In genomic region chr14:30360004-30360403, GRCm38 (mm10) we compare ENCODE assay signal across 29 mouse cellular contexts.
DNase-seq lines count a peak whose midpoint lies in the region; ATAC-seq and TF ChIP-seq lines count a peak whose summit lies in the region.
"Had no signal": no experiment of that assay in that cellular context is flagged by ENCODE, and none has a peak within 500 bp of the region (broad histone marks: within the 10 kb centered on the region; RNA-seq: fewer than 3 reads in every experiment).

No protein-coding gene starts in this region.

- TF ChIP-seq EP300 in liver, postnatal 0 days (IDR thresholded peaks at IDR 0.05; ENCODE audit: low read depth): no peak
- no peak for TF ChIP-seq EP300 in stomach, postnatal 0 days (optimal IDR thresholded peaks at IDR 0.05)

- no peak overlapping the region for H3K4me2 ChIP-seq in hindbrain, postnatal 0 days (ENCODE audit: low read depth, low read length)
- no peak overlapping the region for H3K4me2 ChIP-seq in hindbrain, embryonic 13.5 days
- H3K4me2 ChIP-seq in liver, postnatal 0 days (ENCODE audit: low read depth, low read length): no peak overlapping the region
- H3K4me2 ChIP-seq in liver, embryonic 12.5 days: no peak overlapping the region
- no peak overlapping the region for H3K4me2 ChIP-seq in midbrain, postnatal 0 days (ENCODE audit: low read depth, low read length, poor library complexity, severe bottlenecking)
- H3K4me2 ChIP-seq in midbrain, embryonic 14.5 days (ENCODE audit: low read length): no peak overlapping the region
- H3K4me2 ChIP-seq in stomach, postnatal 0 days (replicated peaks; ENCODE audit: low read depth): no peak overlapping the region
- H3K4me2 ChIP-seq: forebrain, embryonic 13.5 days; heart, embryonic 11.5 days; hindbrain, embryonic 12.5 days; limb, embryonic 15.5 days; midbrain, embryonic 12.5 days had no signal

- H3K9ac ChIP-seq in hindbrain, postnatal 0 days (replicated peaks; ENCODE audit: low read length): no peak overlapping the region
- no peak overlapping the region for H3K9ac ChIP-seq in hindbrain, embryonic 13.5 days
- no peak overlapping the region for H3K9ac ChIP-seq in liver, postnatal 0 days (replicated peaks)
- H3K9ac ChIP-seq in liver, embryonic 12.5 days: no peak overlapping the region
- H3K9ac ChIP-seq in midbrain, postnatal 0 days (replicated peaks; ENCODE audit: low read length, poor library complexity, severe bottlenecking): no peak overlapping the region
- no peak overlapping the region for H3K9ac ChIP-seq in midbrain, embryonic 14.5 days (replicated peaks; ENCODE audit: low read length)
- H3K9ac ChIP-seq in stomach, postnatal 0 days (ENCODE audit: low read length): no peak overlapping the region
- H3K9ac ChIP-seq: forebrain, embryonic 13.5 days; hindbrain, embryonic 12.5 days; limb, embryonic 15.5 days; liver, embryonic 14.5 days; midbrain, embryonic 12.5 days; stomach, embryonic 15.5 days had no signal

- no peaks in the 10 kb centered on the region for H3K9me3 ChIP-seq in hindbrain, postnatal 0 days (ENCODE audit: low read length)
- H3K9me3 ChIP-seq in hindbrain, embryonic 13.5 days: no peaks in the 10 kb centered on the region
- no peaks in the 10 kb centered on the region for H3K9me3 ChIP-seq in liver, postnatal 0 days (ENCODE audit: low read length)
- no peaks in the 10 kb centered on the region for H3K9me3 ChIP-seq in liver, embryonic 12.5 days (replicated peaks)
- no peaks in the 10 kb centered on the region for H3K9me3 ChIP-seq in midbrain, postnatal 0 days (ENCODE audit: low read length)
- H3K9me3 ChIP-seq in midbrain, embryonic 14.5 days (ENCODE audit: control insufficient read depth, low read length): no peaks in the 10 kb centered on the region
- no peaks in the 10 kb centered on the region for H3K9me3 ChIP-seq in stomach, postnatal 0 days (ENCODE audit: control insufficient read depth, low read length)
- H3K9me3 ChIP-seq: forebrain, embryonic 13.5 days; hindbrain, embryonic 12.5 days; limb, embryonic 15.5 days; megakaryocyte, embryonic 14.5 days; midbrain, embryonic 12.5 days; stomach, embryonic 15.5 days had no signal

- H3K4me3 ChIP-seq in hindbrain, postnatal 0 days (ENCODE audit: low read length): no peak overlapping the region
- no peak overlapping the region for H3K4me3 ChIP-seq in hindbrain, embryonic 13.5 days
- H3K4me3 ChIP-seq in liver, postnatal 0 days (ENCODE audit: low read depth, low read length): no peak overlapping the region
- no peak overlapping the region for H3K4me3 ChIP-seq in liver, embryonic 12.5 days
- no peak overlapping the region for H3K4me3 ChIP-seq in midbrain, postnatal 0 days (ENCODE audit: low read depth, low read length)
- H3K4me3 ChIP-seq in midbrain, embryonic 14.5 days (replicated peaks; ENCODE audit: low read depth, low read length): no peak overlapping the region
- H3K4me3 ChIP-seq in stomach, postnatal 0 days (ENCODE audit: low read depth, low read length): no peak overlapping the region
- H3K4me3 ChIP-seq: forebrain, embryonic 13.5 days; hindbrain, embryonic 12.5 days; left cerebral cortex, adult 2 months; limb, embryonic 15.5 days; megakaryocyte, embryonic 14.5 days; midbrain, embryonic 12.5 days; stomach, embryonic 15.5 days had no signal

- WGBS in hindbrain, postnatal 0 days: 74% methylated on average over 6 of the region's 6 CpGs
- WGBS in hindbrain, embryonic 13.5 days: 76% methylated on average over 6 of the region's 6 CpGs
- WGBS in liver, postnatal 0 days (ENCODE audit: insufficient replicate concordance): 64% methylated on average over 6 of the region's 6 CpGs
- 59% methylated on average over 6 of the region's 6 CpGs for WGBS in liver, embryonic 12.5 days (ENCODE audit: insufficient replicate concordance)
- 68% methylated on average over 6 of the region's 6 CpGs for WGBS in midbrain, postnatal 0 days
- WGBS in midbrain, embryonic 14.5 days: 76% methylated on average over 6 of the region's 6 CpGs
- 50% methylated on average over 6 of the region's 6 CpGs for WGBS in stomach, postnatal 0 days

- peak; percentile 30 for TF ChIP-seq CTCF in hindbrain, postnatal 0 days (IDR thresholded peaks at IDR 0.05; ENCODE audit: low read depth)
- no peak for TF ChIP-seq CTCF in liver, postnatal 0 days (IDR thresholded peaks at IDR 0.05; ENCODE audit: low read depth)
- peak; percentile 53 for TF ChIP-seq CTCF in midbrain, postnatal 0 days (IDR thresholded peaks at IDR 0.05)
- TF ChIP-seq CTCF in stomach, postnatal 0 days (IDR thresholded peaks at IDR 0.05; ENCODE audit: low read depth): peak; percentile 39

- H3K27ac ChIP-seq in hindbrain, postnatal 0 days: no peak overlapping the region
- H3K27ac ChIP-seq in hindbrain, embryonic 13.5 days: no peak overlapping the region
- no peak overlapping the region for H3K27ac ChIP-seq in liver, postnatal 0 days (ENCODE audit: low read depth)
- no peak overlapping the region for H3K27ac ChIP-seq in liver, embryonic 12.5 days
- no peak overlapping the region for H3K27ac ChIP-seq in midbrain, postnatal 0 days (ENCODE audit: low read depth, low read length)
- H3K27ac ChIP-seq in midbrain, embryonic 14.5 days (replicated peaks; ENCODE audit: low read depth, low read length): no peak overlapping the region
- no peak overlapping the region for H3K27ac ChIP-seq in stomach, postnatal 0 days (replicated peaks)
- H3K27ac ChIP-seq: forebrain, embryonic 13.5 days; hindbrain, embryonic 12.5 days; left cerebral cortex, adult 2 months; limb, embryonic 15.5 days; liver, embryonic 14.5 days; midbrain, embryonic 12.5 days; stomach, embryonic 15.5 days had no signal

- no peaks in the 10 kb centered on the region for H3K36me3 ChIP-seq in hindbrain, postnatal 0 days (ENCODE audit: insufficient read depth, low read length)
- no peaks in the 10 kb centered on the region for H3K36me3 ChIP-seq in hindbrain, embryonic 13.5 days
- H3K36me3 ChIP-seq in liver, postnatal 0 days (replicated peaks; ENCODE audit: insufficient read depth, low read length): no peaks in the 10 kb centered on the region
- H3K36me3 ChIP-seq in liver, embryonic 12.5 days: no peaks in the 10 kb centered on the region
- H3K36me3 ChIP-seq in midbrain, postnatal 0 days (ENCODE audit: insufficient read depth, low read length): no peaks in the 10 kb centered on the region
- no peaks in the 10 kb centered on the region for H3K36me3 ChIP-seq in midbrain, embryonic 14.5 days (ENCODE audit: control insufficient read depth, insufficient read depth, low read length)
- H3K36me3 ChIP-seq in stomach, postnatal 0 days (ENCODE audit: control insufficient read depth, insufficient read depth, low read length): no peaks in the 10 kb centered on the region
- H3K36me3 ChIP-seq: hindbrain, embryonic 12.5 days; limb, embryonic 15.5 days; midbrain, embryonic 12.5 days; stomach, embryonic 15.5 days had no signal

- ATAC-seq in hindbrain, postnatal 0 days: no peak
- no peak for ATAC-seq in hindbrain, embryonic 13.5 days (ENCODE audit: low FRiP score)
- no peak for ATAC-seq in liver, postnatal 0 days
- ATAC-seq in liver, embryonic 12.5 days: no peak
- ATAC-seq in midbrain, postnatal 0 days (ENCODE audit: low FRiP score): no peak
- ATAC-seq in midbrain, embryonic 14.5 days (ENCODE audit: low FRiP score, low TSS enrichment): no peak
- ATAC-seq in stomach, postnatal 0 days (ENCODE audit: low FRiP score, low TSS enrichment): 0 out of 2 replicates have a peak, but pooled peaks have one; percentile 38
- ATAC-seq: forebrain, embryonic 13.5 days; Patski had no signal

- H3K4me1 ChIP-seq in hindbrain, postnatal 0 days (ENCODE audit: insufficient read depth, low read length): no peaks in the 10 kb centered on the region
- no peaks in the 10 kb centered on the region for H3K4me1 ChIP-seq in hindbrain, embryonic 13.5 days (replicated peaks)
- H3K4me1 ChIP-seq in liver, postnatal 0 days (ENCODE audit: insufficient read depth): no peaks in the 10 kb centered on the region
- H3K4me1 ChIP-seq in liver, embryonic 12.5 days: no peaks in the 10 kb centered on the region
- H3K4me1 ChIP-seq in midbrain, postnatal 0 days (ENCODE audit: insufficient read depth, low read length): no peaks in the 10 kb centered on the region
- no peaks in the 10 kb centered on the region for H3K4me1 ChIP-seq in midbrain, embryonic 14.5 days (ENCODE audit: control insufficient read depth, insufficient read depth, low read length)
- 0 out of 2 replicates have a peak, but pooled peaks cover 3% of the 10 kb centered on the region for H3K4me1 ChIP-seq in stomach, postnatal 0 days (replicated peaks; ENCODE audit: control insufficient read depth, insufficient read depth)
- H3K4me1 ChIP-seq: forebrain, embryonic 13.5 days; hindbrain, embryonic 12.5 days; limb, embryonic 15.5 days; megakaryocyte, embryonic 14.5 days; midbrain, embryonic 12.5 days; stomach, embryonic 15.5 days had no signal

- H3K27me3 ChIP-seq in hindbrain, postnatal 0 days (ENCODE audit: insufficient read depth, low read length): no peaks in the 10 kb centered on the region
- H3K27me3 ChIP-seq in hindbrain, embryonic 13.5 days: peaks cover 4% of the 10 kb centered on the region
- H3K27me3 ChIP-seq in liver, postnatal 0 days (ENCODE audit: insufficient read depth, low read length): peaks cover 7% of the 10 kb centered on the region
- H3K27me3 ChIP-seq in liver, embryonic 12.5 days (replicated peaks): peaks cover 25% of the 10 kb centered on the region
- no peaks in the 10 kb centered on the region for H3K27me3 ChIP-seq in midbrain, postnatal 0 days (ENCODE audit: insufficient read depth, low read length)
- peaks cover 5% of the 10 kb centered on the region; the same call in 1 of the 2 replicates for H3K27me3 ChIP-seq in midbrain, embryonic 14.5 days (ENCODE audit: control insufficient read depth, insufficient read depth, low read length)
- H3K27me3 ChIP-seq in stomach, postnatal 0 days (ENCODE audit: control insufficient read depth, insufficient read depth, low read length): no peaks in the 10 kb centered on the region
- H3K27me3 ChIP-seq: stomach, embryonic 15.5 days had no signal

- no peak for DNase-seq in hindbrain, postnatal 0 days (ENCODE audit: low spot score)
- peak; percentile 0 for DNase-seq in liver, postnatal 0 days
- DNase-seq in midbrain, postnatal 0 days (ENCODE audit: low spot score): no peak
- no peak for DNase-seq in midbrain, embryonic 14.5 days
- DNase-seq in stomach, postnatal 0 days (ENCODE audit: low spot score): no peak
- DNase-seq: adrenal gland, postnatal 10 days; cerebellum, adult 8-10 months; cerebellum, postnatal 25 days; gastrocnemius, postnatal 25 days; heart, adult 18-20 months; heart, postnatal 36 days; kidney, adult 9 months; kidney, postnatal 14 days; lung, postnatal 4 days; right cerebral cortex, postnatal 25 days; thymus, adult 18-20 months; thymus, postnatal 36 days had no signal
